Mouse (Mus musculus): Measurements from ENCODE around the gene Ruvbl1. TPM values are rescaled to one million over a fixed set of nuclear protein-coding genes. Genes with fewer than 3 reads are reported as not detected.

Gene Ruvbl1
- total and polyA plus RNA-seq, 3 experiments, result 156 to 169 (median 159) TPM

GRCm38 (mm10) chr6:88443446-88443845 is 21.8 kb upstream of the Ruvbl1 start:
- Histone ChIP-seq H3K4me2 (ENCODE audit: insufficient read depth, low read depth, poor library complexity, severe bottlenecking) (no peak overlapping the region), H3K4me3 (replicated peaks in 1 of 3; ENCODE audit: low read depth in 2 of 3, low read length in 2 of 3, poor library complexity in 1 of 3) (no peak overlapping the region), H3K9me3 (replicated peaks; ENCODE audit: low read length) (no peaks in the 10 kb centered on the region), H3K9ac (ENCODE audit: insufficient read depth, low read depth) (no peak overlapping the region), H3K79me2 (replicated peaks; ENCODE audit: control insufficient read depth, extremely low read depth, insufficient read depth, poor library complexity, severe bottlenecking) (peaks cover 6% of the 10 kb centered on the region), H3K27me3 (replicated peaks) (no peaks in the 10 kb centered on the region), H3K4me1 (ENCODE audit: control insufficient read depth in 1 of 2, insufficient read depth in 2 of 2) (peaks cover 7 to 35% of the 10 kb centered on the region in 2 experiments; a peak in 3 of 4 replicates), H3K27ac (ENCODE audit: insufficient read depth, low read depth) (no peak overlapping the region), H3K36me3 (replicated peaks in 1 of 2; ENCODE audit: control insufficient read depth in 1 of 2, insufficient read depth in 1 of 2, low read length in 1 of 2) (peaks cover 0 to 38% of the 10 kb centered on the region in 2 experiments)
- in situ Hi-C loops (cut with MboI; ENCODE audit: low pct_ligation_motif_present, low pct_unique_long_range_greater_than_20kb, low sequenced_read_pairs) (no loop called here), dilution Hi-C loops (cut with MboI; ENCODE audit: extremely low pct_ligation_motif_present, extremely low pct_unique_long_range_greater_than_20kb, low sequenced_read_pairs) (no loop called here)
- no peak for DNase-seq (ENCODE audit: extremely low read depth)
- TF ChIP-seq NRF1 (IDR thresholded peaks at IDR 0.05; ENCODE audit: low read depth, low read length), result no peak
- no peak for TF ChIP-seq SMC3 (IDR thresholded peaks at IDR 0.05; ENCODE audit: low read depth, low read length)
- TF ChIP-seq RAD21 (IDR thresholded peaks at IDR 0.05; ENCODE audit: low read depth, low read length), result no peak
- TF ChIP-seq ZNF384 (IDR thresholded peaks at IDR 0.05; ENCODE audit: low read depth, low read length), result no peak
- no peak for TF ChIP-seq NELFE (IDR thresholded peaks at IDR 0.05; ENCODE audit: low read depth, low read length)

GRCm38 (mm10) chr6:88444076-88444750 is 21.0 kb upstream of the Ruvbl1 start:
- in situ Hi-C loops (cut with MboI; ENCODE audit: low pct_ligation_motif_present, low pct_unique_long_range_greater_than_20kb, low sequenced_read_pairs) (no loop called here), dilution Hi-C loops (cut with MboI; ENCODE audit: extremely low pct_ligation_motif_present, extremely low pct_unique_long_range_greater_than_20kb, low sequenced_read_pairs) (no loop called here)
- peaks cover 7 to 35% of the 10 kb centered on the region in 2 experiments; a peak in 3 of 4 replicates for H3K4me1 ChIP-seq (ENCODE audit: control insufficient read depth in 1 of 2, insufficient read depth in 2 of 2)
- TF ChIP-seq MAX (IDR thresholded peaks at IDR 0.05; ENCODE audit: low read length) (no peak), MAFK (IDR thresholded peaks at IDR 0.05; ENCODE audit: insufficient replicate concordance, low read length) (no peak), ZKSCAN1 (IDR thresholded peaks at IDR 0.05; ENCODE audit: borderline replicate concordance, low read depth, low read length) (no peak), HCFC1 (IDR thresholded peaks at IDR 0.05; ENCODE audit: low read depth, low read length) (no peak), POLR2AphosphoS2 (IDR thresholded peaks at IDR 0.05; ENCODE audit: low read depth, low read length) (no peak), CHD1 (IDR thresholded peaks at IDR 0.05; ENCODE audit: low read depth, low read length) (no peak)
- no peak overlapping the region for H3K27ac ChIP-seq (ENCODE audit: insufficient read depth, low read depth)
- no peaks in the 10 kb centered on the region for H3K9me3 ChIP-seq (replicated peaks; ENCODE audit: low read length)
- H3K36me3 ChIP-seq (replicated peaks in 1 of 2; ENCODE audit: control insufficient read depth in 1 of 2, insufficient read depth in 1 of 2, low read length in 1 of 2), result peaks cover 0 to 35% of the 10 kb centered on the region in 2 experiments
- no peak overlapping the region for H3K4me3 ChIP-seq (replicated peaks in 1 of 3; ENCODE audit: low read depth in 2 of 3, low read length in 2 of 3, poor library complexity in 1 of 3)
- no peak overlapping the region for H3K9ac ChIP-seq (ENCODE audit: insufficient read depth, low read depth)
- no peak overlapping the region for H3K4me2 ChIP-seq (ENCODE audit: insufficient read depth, low read depth, poor library complexity, severe bottlenecking)
- no peak for DNase-seq (ENCODE audit: extremely low read depth)
- H3K79me2 ChIP-seq (replicated peaks; ENCODE audit: control insufficient read depth, extremely low read depth, insufficient read depth, poor library complexity, severe bottlenecking), result peaks cover 4% of the 10 kb centered on the region
- H3K27me3 ChIP-seq (replicated peaks), result no peaks in the 10 kb centered on the region

GRCm38 (mm10) chr6:88445661-88446060 is 19.5 kb upstream of the Ruvbl1 start:
- Histone ChIP-seq H3K27me3 (replicated peaks) (no peaks in the 10 kb centered on the region), H3K9ac (ENCODE audit: insufficient read depth, low read depth) (peak overlapping the region; percentile 76), H3K4me2 (ENCODE audit: insufficient read depth, low read depth, poor library complexity, severe bottlenecking) (peak overlapping the region; percentile 56; the same call in 1 of the 2 replicates), H3K36me3 (replicated peaks in 1 of 2; ENCODE audit: control insufficient read depth in 1 of 2, insufficient read depth in 1 of 2, low read length in 1 of 2) (peaks cover 0 to 25% of the 10 kb centered on the region in 2 experiments), H3K4me3 (replicated peaks in 1 of 3; ENCODE audit: low read depth in 2 of 3, low read length in 2 of 3, poor library complexity in 1 of 3) (peak overlapping the region; percentile 89 to 95 (median 89)), H3K27ac (ENCODE audit: insufficient read depth, low read depth) (peak overlapping the region; percentile 60; the same call in 1 of the 2 replicates), H3K9me3 (replicated peaks; ENCODE audit: low read length) (no peaks in the 10 kb centered on the region), H3K4me1 (ENCODE audit: control insufficient read depth in 1 of 2, insufficient read depth in 2 of 2) (peaks cover 7 to 35% of the 10 kb centered on the region in 2 experiments; a peak in 3 of 4 replicates), H3K79me2 (replicated peaks; ENCODE audit: control insufficient read depth, extremely low read depth, insufficient read depth, poor library complexity, severe bottlenecking) (peaks cover 4% of the 10 kb centered on the region)
- DNase-seq (ENCODE audit: extremely low read depth), result no peak
- dilution Hi-C loops (cut with MboI; ENCODE audit: extremely low pct_ligation_motif_present, extremely low pct_unique_long_range_greater_than_20kb, low sequenced_read_pairs), result no loop called here
- in situ Hi-C loops (cut with MboI; ENCODE audit: low pct_ligation_motif_present, low pct_unique_long_range_greater_than_20kb, low sequenced_read_pairs), result no loop called here
- TF ChIP-seq ZNF384 (IDR thresholded peaks at IDR 0.05; ENCODE audit: low read depth, low read length), result peak; percentile 43; the same call in 1 of the 2 replicates
- TF ChIP-seq EP300 (IDR thresholded peaks at IDR 0.05; ENCODE audit: low read length), result no peak
